Mouse (Mus musculus) liver, embryonic 14.5 days (tissue): ENCODE measurements around the gene Nabp2. TPM values are rescaled to one million over a fixed set of nuclear protein-coding genes. Genes with fewer than 3 reads are reported as not detected.

ENCODE experiments used
- ATAC-seq: fragments of 200-750 bp; cut with Nextera tagmentation; 2 replicates; pipeline ENCODE4 v1.8.0; 2017; ENCODE audit warnings: moderate number of reproducible peaks, mild to moderate bottlenecking, moderate library complexity; ENCODE audit not compliant: insufficient read depth
- DNase-seq, 3 experiments: peaks; one replicate each; pipeline ENCODE4 v3.0.0-alpha.2; 2012 to 2013; ENCODE audit warnings: low read depth in 3 of 3, low spot score in 3 of 3
- H3K27ac ChIP-seq: fragments of 300-500 bp; sonication (generic); 2 replicates; pipeline ENCODE4 v1.5.1; 2014; ENCODE audit warnings: moderate library complexity, mild to moderate bottlenecking, control low read depth, inconsistent platforms
- H3K27me3 ChIP-seq: fragments of 300-500 bp; sonication (generic); 2 replicates; pipeline ENCODE4 v1.6.1; 2014; ENCODE audit warnings: mild to moderate bottlenecking, low read length, moderate library complexity; ENCODE audit not compliant: control insufficient read depth, insufficient read depth
- H3K36me3 ChIP-seq: fragments of 300-500 bp; sonication (generic); replicated peaks from 2 replicates; pipeline ENCODE4 v1.6.1; 2014; ENCODE audit warnings: low read depth; ENCODE audit not compliant: control insufficient read depth, insufficient read depth
- H3K4me1 ChIP-seq, 2 experiments: fragments of 200-500 bp in 1 of 2; fragments of 300-500 bp in 1 of 2; sonication (generic) in 1 of 2; replicated peaks; 2 replicates each; pipeline ENCODE4 v1.6.1; 2012 to 2014; ENCODE audit warnings: antibody characterized with exemption in 1 of 2, inconsistent platforms in 1 of 2, low read length in 1 of 2; ENCODE audit not compliant: control insufficient read depth in 2 of 2, insufficient read depth in 2 of 2
- H3K4me2 ChIP-seq: fragments of 300-500 bp; sonication (generic); 2 replicates; pipeline ENCODE4 v1.6.1; 2014; ENCODE audit warnings: low read depth, mild to moderate bottlenecking, control low read depth, moderate library complexity
- H3K4me3 ChIP-seq, 2 experiments: fragments of 200-500 bp in 1 of 2; fragments of 300-500 bp in 1 of 2; sonication (generic) in 1 of 2; 2 replicates each; pipeline ENCODE4 v1.5.1; 2012 to 2014; ENCODE audit warnings: low read depth in 2 of 2, low read length in 2 of 2, mild to moderate bottlenecking in 2 of 2, control low read depth in 1 of 2, inconsistent platforms in 1 of 2, moderate library complexity in 1 of 2; ENCODE audit not compliant: insufficient read depth in 1 of 2
- H3K9ac ChIP-seq: fragments of 300-500 bp; sonication (generic); replicated peaks from 2 replicates; pipeline ENCODE4 v1.6.1; 2014; ENCODE audit warnings: mild to moderate bottlenecking, control low read depth, moderate library complexity
- H3K9me3 ChIP-seq: fragments of 300-500 bp; sonication (generic); 2 replicates; pipeline ENCODE4 v1.6.1; 2016; ENCODE audit warnings: low read length, mixed read lengths; ENCODE audit not compliant: control insufficient read depth
- CTCF ChIP-seq: IDR thresholded peaks from 2 replicates; pipeline ENCODE4 v1.5.1; 2016; ENCODE audit warnings: antibody characterized with exemption, low read depth, control low read depth
- EP300 ChIP-seq: IDR thresholded peaks from 2 replicates; pipeline ENCODE4 v1.6.1; 2016; ENCODE audit warnings: antibody characterized with exemption, low read depth
- WGBS: fragments of 180-500 bp; shearing (Covaris S2); extraction: QIAGEN DNeasy Blood & Tissue Kit; methylation state at CpG from one replicate; pipeline ENCODE4 v1.1.7; 2014; ENCODE audit not compliant: insufficient replicate concordance; 5-methylcytosine and 5-hydroxymethylcytosine counted together
- microRNA-seq: library from miRNA; unstranded; fragments of <30 nt; microRNA quantifications from one replicate; pipeline ENCODE4, GENCODE M21; 2016
- polyA plus RNA-seq, 2 experiments: library from polyadenylated mRNA; depleted of rRNA in 1 of 2; stranded (reverse) in 1 of 2; unstranded in 1 of 2; fragments of >200 nt; fragmentation: Nextera tagmentation in 1 of 2; extraction: Ambion mirVana in 1 of 2; gene quantifications; 2 replicates each; pipeline versions ENCODE4 v1.2.1 to v1.2.3; 2012 to 2014

The Nabp2 gene
- polyA plus RNA-seq, 2 experiments, result 24.2 to 45.4 TPM

GRCm38 (mm10) chr10:128367899-128368401 lies 43.3 kb downstream of the Nabp2 start:
- 22% methylated on average over 19 of the region's 19 CpGs for WGBS
- peak overlapping the region; percentile 80 to 85 for H3K4me3 ChIP-seq
- peaks cover 13 to 14% of the 10 kb centered on the region in 2 experiments for H3K4me1 ChIP-seq
- H3K9me3 ChIP-seq, result no peaks in the 10 kb centered on the region
- no peak for DNase-seq
- H3K27me3 ChIP-seq, result no peaks in the 10 kb centered on the region
- peak overlapping the region; percentile 88; the same call in 1 of the 2 replicates for H3K27ac ChIP-seq
- H3K4me2 ChIP-seq, result peak overlapping the region; percentile 98
- no peak for TF ChIP-seq EP300
- TF ChIP-seq CTCF, result no peak
- H3K9ac ChIP-seq, result peak overlapping the region; percentile 88
- ATAC-seq, result no peak
- peaks cover 16% of the 10 kb centered on the region for H3K36me3 ChIP-seq

GRCm38 (mm10) chr10:128362568-128362967 lies 48.7 kb downstream of the Nabp2 start:
- no peak overlapping the region for H3K4me2 ChIP-seq
- no peaks in the 10 kb centered on the region for H3K27me3 ChIP-seq
- no peaks in the 10 kb centered on the region for H3K4me1 ChIP-seq
- WGBS, result 46% methylated on average over 3 of the region's 3 CpGs
- no peak overlapping the region for H3K4me3 ChIP-seq
- no peak for ATAC-seq
- no peak overlapping the region for H3K27ac ChIP-seq
- no peaks in the 10 kb centered on the region for H3K9me3 ChIP-seq
- TF ChIP-seq EP300 (no peak), CTCF (peak; percentile 57; the same call in 1 of the 2 replicates)
- peaks cover 64% of the 10 kb centered on the region for H3K36me3 ChIP-seq
- H3K9ac ChIP-seq, result no peak overlapping the region
- DNase-seq, result no peak

- Histone ChIP-seq H3K36me3 (peaks cover 68% of the 10 kb centered on the region), H3K9me3 (no peaks in the 10 kb centered on the region), H3K4me1 (no peaks in the 10 kb centered on the region), H3K4me3 (no peak overlapping the region), H3K4me2 (no peak overlapping the region), H3K27me3 (no peaks in the 10 kb centered on the region), H3K27ac (no peak overlapping the region), H3K9ac (no peak overlapping the region)
- TF ChIP-seq CTCF (no peak), EP300 (no peak)
- DNase-seq, result no peak
- no peak for ATAC-seq
- 83% methylated on average over 6 of the region's 6 CpGs for WGBS
Observed at GRCm38 (mm10) chr10:128361836-128362235, 49.5 kb downstream of the Nabp2 start.

- H3K27me3 ChIP-seq, result no peaks in the 10 kb centered on the region
- WGBS, result 83% methylated on average over 6 of the region's 6 CpGs
- no peak overlapping the region for H3K9ac ChIP-seq
- H3K27ac ChIP-seq, result no peak overlapping the region
- peaks cover 76% of the 10 kb centered on the region for H3K36me3 ChIP-seq
- ATAC-seq (no peak), DNase-seq (no peak)
- H3K4me2 ChIP-seq, result no peak overlapping the region
- no peak for TF ChIP-seq CTCF
- TF ChIP-seq EP300, result no peak
- H3K9me3 ChIP-seq, result no peaks in the 10 kb centered on the region
- no peak overlapping the region for H3K4me3 ChIP-seq
- H3K4me1 ChIP-seq, result no peaks in the 10 kb centered on the region
Observed at GRCm38 (mm10) chr10:128359226-128359625, 52.1 kb downstream of the Nabp2 start.

- Histone ChIP-seq H3K9ac (no peak overlapping the region), H3K4me2 (no peak overlapping the region), H3K4me1 (no peaks in the 10 kb centered on the region), H3K36me3 (peaks cover 80% of the 10 kb centered on the region), H3K27me3 (no peaks in the 10 kb centered on the region), H3K9me3 (no peaks in the 10 kb centered on the region), H3K4me3 (no peak overlapping the region), H3K27ac (no peak overlapping the region)
- no peak for ATAC-seq
- TF ChIP-seq EP300, result no peak
- TF ChIP-seq CTCF, result peak; percentile 73
- 45% methylated on average over 2 of the region's 2 CpGs for WGBS
- peak in 1 of 3 experiments; percentile 47 for DNase-seq
Observed at GRCm38 (mm10) chr10:128358796-128359195, 52.5 kb downstream of the Nabp2 start.

Small RNAs within 50 kb of the gene (microRNA-seq; reads per million reads assigned to microRNA genes)
- gene Gm25361, result not detected
- not detected for gene Gm26308
- not detected for gene Mir6914
- gene Mir6915, result not detected
- 2.5 reads per million for gene Mir8105

Other genes starting within 250 kb of the Nabp2 start
- 8.0 and 9.5 TPM in 2 replicates for gene Rbms2, start 231.2 kb downstream of the Nabp2 start, polyA plus RNA-seq (2012; rRNA removed)
- gene Rbms2, start 231.2 kb downstream of the Nabp2 start, polyA plus RNA-seq (2014; fragmentation: Nextera tagmentation; extraction: Ambion mirVana), result 4.5 and 6.1 TPM in 2 replicates
- 4.2 and 5.5 TPM in 2 replicates for gene Gls2, start 217.0 kb downstream of the Nabp2 start, polyA plus RNA-seq (2012; rRNA removed)
- 3.7 and 4.4 TPM in 2 replicates for gene Gls2, start 217.0 kb downstream of the Nabp2 start, polyA plus RNA-seq (2014; fragmentation: Nextera tagmentation; extraction: Ambion mirVana)
- 12.9 and 14.2 TPM in 2 replicates for gene Spryd4, start 199.7 kb downstream of the Nabp2 start, polyA plus RNA-seq (2012; rRNA removed)
- 20.8 and 21.4 TPM in 2 replicates for gene Spryd4, start 199.7 kb downstream of the Nabp2 start, polyA plus RNA-seq (2014; fragmentation: Nextera tagmentation; extraction: Ambion mirVana)
- 0.02 TPM in 2 replicates for gene Mip, start 185.7 kb downstream of the Nabp2 start, polyA plus RNA-seq (2012; rRNA removed)
- not detected in 2 replicates for gene Mip, start 185.7 kb downstream of the Nabp2 start, polyA plus RNA-seq (2014; fragmentation: Nextera tagmentation; extraction: Ambion mirVana)
- gene Timeless, start 179.4 kb downstream of the Nabp2 start, polyA plus RNA-seq (2012; rRNA removed), result 8.1 and 12.9 TPM in 2 replicates
- 23.3 and 23.4 TPM in 2 replicates for gene Timeless, start 179.4 kb downstream of the Nabp2 start, polyA plus RNA-seq (2014; fragmentation: Nextera tagmentation; extraction: Ambion mirVana)
- 0.73 and 1.1 TPM in 2 replicates for gene Apon, start 157.4 kb downstream of the Nabp2 start, polyA plus RNA-seq (2012; rRNA removed)
- gene Apon, start 157.4 kb downstream of the Nabp2 start, polyA plus RNA-seq (2014; fragmentation: Nextera tagmentation; extraction: Ambion mirVana), result 0.52 and 0.58 TPM in 2 replicates
- 54.1 and 61.3 TPM in 2 replicates for gene Apof, start 142.8 kb downstream of the Nabp2 start, polyA plus RNA-seq (2012; rRNA removed)
- gene Apof, start 142.8 kb downstream of the Nabp2 start, polyA plus RNA-seq (2014; fragmentation: Nextera tagmentation; extraction: Ambion mirVana), result 73.7 and 74.1 TPM in 2 replicates
- 5.9 and 6.4 TPM in 2 replicates for gene Stat2, start 140.9 kb downstream of the Nabp2 start, polyA plus RNA-seq (2012; rRNA removed)
- gene Stat2, start 140.9 kb downstream of the Nabp2 start, polyA plus RNA-seq (2014; fragmentation: Nextera tagmentation; extraction: Ambion mirVana), result 4.2 and 5.4 TPM in 2 replicates
- 0.06 and 0.08 TPM in 2 replicates for gene Il23a, start 112.7 kb downstream of the Nabp2 start, polyA plus RNA-seq (2012; rRNA removed)
- gene Il23a, start 112.7 kb downstream of the Nabp2 start, polyA plus RNA-seq (2014; fragmentation: Nextera tagmentation; extraction: Ambion mirVana), result not detected in 2 replicates
- gene Pan2, start 108.2 kb downstream of the Nabp2 start, polyA plus RNA-seq (2012; rRNA removed), result 11.5 and 13.3 TPM in 2 replicates
- gene Pan2, start 108.2 kb downstream of the Nabp2 start, polyA plus RNA-seq (2014; fragmentation: Nextera tagmentation; extraction: Ambion mirVana), result 10.1 and 11.5 TPM in 2 replicates
- 23.8 and 38.8 TPM in 2 replicates for gene Cnpy2, start 89.0 kb downstream of the Nabp2 start, polyA plus RNA-seq (2012; rRNA removed)
- 92.7 and 98.3 TPM in 2 replicates for gene Cnpy2, start 89.0 kb downstream of the Nabp2 start, polyA plus RNA-seq (2014; fragmentation: Nextera tagmentation; extraction: Ambion mirVana)
- 71.6 and 80.5 TPM in 2 replicates for gene Cs, start 73.8 kb downstream of the Nabp2 start, polyA plus RNA-seq (2012; rRNA removed)
- 117 and 126 TPM in 2 replicates for gene Cs, start 73.8 kb downstream of the Nabp2 start, polyA plus RNA-seq (2014; fragmentation: Nextera tagmentation; extraction: Ambion mirVana)
- 6.5 and 7.7 TPM in 2 replicates for gene Coq10a, start 42.5 kb downstream of the Nabp2 start, polyA plus RNA-seq (2012; rRNA removed)
- gene Coq10a, start 42.5 kb downstream of the Nabp2 start, polyA plus RNA-seq (2014; fragmentation: Nextera tagmentation; extraction: Ambion mirVana), result 4.7 and 5.0 TPM in 2 replicates
- 7.4 and 7.7 TPM in 2 replicates for gene Ankrd52, start 34.4 kb downstream of the Nabp2 start, polyA plus RNA-seq (2012; rRNA removed)
- 4.3 and 5.5 TPM in 2 replicates for gene Ankrd52, start 34.4 kb downstream of the Nabp2 start, polyA plus RNA-seq (2014; fragmentation: Nextera tagmentation; extraction: Ambion mirVana)
- gene Slc39a5, start 10.3 kb downstream of the Nabp2 start, polyA plus RNA-seq (2012; rRNA removed), result 33.0 and 40.8 TPM in 2 replicates
- 37.6 and 40.7 TPM in 2 replicates for gene Slc39a5, start 10.3 kb downstream of the Nabp2 start, polyA plus RNA-seq (2014; fragmentation: Nextera tagmentation; extraction: Ambion mirVana)
- 5.0 and 5.9 TPM in 2 replicates for gene Rnf41, start 165 bp upstream of the Nabp2 start, polyA plus RNA-seq (2012; rRNA removed)
- 4.8 and 6.2 TPM in 2 replicates for gene Rnf41, start 165 bp upstream of the Nabp2 start, polyA plus RNA-seq (2014; fragmentation: Nextera tagmentation; extraction: Ambion mirVana)
- gene Smarcc2, start 47.8 kb upstream of the Nabp2 start, polyA plus RNA-seq (2012; rRNA removed), result 23.2 and 29.8 TPM in 2 replicates
- 27.7 and 32.8 TPM in 2 replicates for gene Smarcc2, start 47.8 kb upstream of the Nabp2 start, polyA plus RNA-seq (2014; fragmentation: Nextera tagmentation; extraction: Ambion mirVana)
- 429 and 654 TPM in 2 replicates for gene Myl6, start 82.7 kb upstream of the Nabp2 start, polyA plus RNA-seq (2012; rRNA removed)
- 490 and 506 TPM in 2 replicates for gene Myl6, start 82.7 kb upstream of the Nabp2 start, polyA plus RNA-seq (2014; fragmentation: Nextera tagmentation; extraction: Ambion mirVana)
- gene Myl6b, start 87.2 kb upstream of the Nabp2 start, polyA plus RNA-seq (2012; rRNA removed), result 1.2 and 1.5 TPM in 2 replicates
- 0.72 and 1.3 TPM in 2 replicates for gene Myl6b, start 87.2 kb upstream of the Nabp2 start, polyA plus RNA-seq (2014; fragmentation: Nextera tagmentation; extraction: Ambion mirVana)
- 9.4 and 10.3 TPM in 2 replicates for gene Esyt1, start 114.4 kb upstream of the Nabp2 start, polyA plus RNA-seq (2012; rRNA removed)
- gene Esyt1, start 114.4 kb upstream of the Nabp2 start, polyA plus RNA-seq (2014; fragmentation: Nextera tagmentation; extraction: Ambion mirVana), result 7.0 and 7.8 TPM in 2 replicates
- gene Zc3h10, start 136.3 kb upstream of the Nabp2 start, polyA plus RNA-seq (2012; rRNA removed), result 3.3 and 4.0 TPM in 2 replicates
- 4.3 and 5.3 TPM in 2 replicates for gene Zc3h10, start 136.3 kb upstream of the Nabp2 start, polyA plus RNA-seq (2014; fragmentation: Nextera tagmentation; extraction: Ambion mirVana)
- 1,053 and 2,546 TPM in 2 replicates for gene Rpl41, start 137.8 kb upstream of the Nabp2 start, polyA plus RNA-seq (2012; rRNA removed)
- 3,181 and 3,454 TPM in 2 replicates for gene Rpl41, start 137.8 kb upstream of the Nabp2 start, polyA plus RNA-seq (2014; fragmentation: Nextera tagmentation; extraction: Ambion mirVana)
- 57.6 and 113 TPM in 2 replicates for gene Pa2g4, start 154.5 kb upstream of the Nabp2 start, polyA plus RNA-seq (2012; rRNA removed)
- 163 and 172 TPM in 2 replicates for gene Pa2g4, start 154.5 kb upstream of the Nabp2 start, polyA plus RNA-seq (2014; fragmentation: Nextera tagmentation; extraction: Ambion mirVana)
- gene Erbb3, start 178.2 kb upstream of the Nabp2 start, polyA plus RNA-seq (2012; rRNA removed), result 1.3 and 1.4 TPM in 2 replicates
- 1.1 and 1.5 TPM in 2 replicates for gene Erbb3, start 178.2 kb upstream of the Nabp2 start, polyA plus RNA-seq (2014; fragmentation: Nextera tagmentation; extraction: Ambion mirVana)
- 867 and 921 TPM in 2 replicates for gene Rps26, start 215.3 kb upstream of the Nabp2 start, polyA plus RNA-seq (2012; rRNA removed)
- gene Rps26, start 215.3 kb upstream of the Nabp2 start, polyA plus RNA-seq (2014; fragmentation: Nextera tagmentation; extraction: Ambion mirVana), result 643 and 646 TPM in 2 replicates
- 0.13 and 0.18 TPM in 2 replicates for gene Ikzf4, start 234.5 kb upstream of the Nabp2 start, polyA plus RNA-seq (2012; rRNA removed)
- gene Ikzf4, start 234.5 kb upstream of the Nabp2 start, polyA plus RNA-seq (2014; fragmentation: Nextera tagmentation; extraction: Ambion mirVana), result 0.05 TPM in 1 of 2 replicates, not detected in the other